Mouse (Mus musculus) mature B cell (primary cell): ENCODE data around the gene Il1r1.

Experiments used
- in situ Hi-C: fragments of 300-500 bp; cut with MboI; formaldehyde crosslinking; loops from 2 replicates; pipeline ENCODE4 v1.14.3; 2019

Il1r1 gene

GRCm38 (mm10) chr1:40224539-40225284, at the start of gene Il1r1:
Gene Il1r1 (plus strand): TSS chr1:40225080.
- in situ Hi-C loops, result no loop called here

- in situ Hi-C loops, result loop anchor here (5.0 kb wide), 1 partner anchor 38 kb away; no protein-coding TSS in a partner anchor
Observed at GRCm38 (mm10) chr1:40175123-40175522, 49.8 kb upstream of the Il1r1 start.

- in situ Hi-C loops, result loop anchor here (5.0 kb wide), 1 partner anchor 38 kb away; no protein-coding TSS in a partner anchor
Observed at GRCm38 (mm10) chr1:40175797-40176196, 49.1 kb upstream of the Il1r1 start.

- in situ Hi-C loops, result loop anchor here (5.0 kb wide), 1 partner anchor 42 kb away; no protein-coding TSS in a partner anchor
Observed at GRCm38 (mm10) chr1:40179031-40179430, 45.8 kb upstream of the Il1r1 start.

- in situ Hi-C loops, result loop anchor here (5.0 kb wide), 1 partner anchor 42 kb away; no protein-coding TSS in a partner anchor
Observed at GRCm38 (mm10) chr1:40179493-40179892, 45.4 kb upstream of the Il1r1 start.

- in situ Hi-C loops, result no loop called here
Observed at GRCm38 (mm10) chr1:40180861-40181260, 44.0 kb upstream of the Il1r1 start.

- in situ Hi-C loops, result no loop called here
Observed at GRCm38 (mm10) chr1:40181716-40182115, 43.2 kb upstream of the Il1r1 start.

- in situ Hi-C loops, result no loop called here
Observed at GRCm38 (mm10) chr1:40183410-40183809, 41.5 kb upstream of the Il1r1 start.

GRCm38 (mm10) chr1:40187961-40188360, 36.9 kb upstream of the Il1r1 start:
- in situ Hi-C loops, result no loop called here

GRCm38 (mm10) chr1:40190025-40190424, 34.9 kb upstream of the Il1r1 start:
- in situ Hi-C loops, result no loop called here

GRCm38 (mm10) chr1:40190837-40191236, 34.0 kb upstream of the Il1r1 start:
- in situ Hi-C loops, result no loop called here

GRCm38 (mm10) chr1:40194279-40194678, 30.6 kb upstream of the Il1r1 start:
- in situ Hi-C loops, result no loop called here

GRCm38 (mm10) chr1:40213337-40214159, 11.3 kb upstream of the Il1r1 start:
- in situ Hi-C loops, result no loop called here

- in situ Hi-C loops, result no loop called here
Observed at GRCm38 (mm10) chr1:40217521-40217920, 7.4 kb upstream of the Il1r1 start.

GRCm38 (mm10) chr1:40218603-40219002, 6.3 kb upstream of the Il1r1 start:
- in situ Hi-C loops, result no loop called here

- in situ Hi-C loops, result no loop called here
Observed at GRCm38 (mm10) chr1:40220549-40220948, 4.3 kb upstream of the Il1r1 start.

GRCm38 (mm10) chr1:40221864-40222263, 3.0 kb upstream of the Il1r1 start:
- in situ Hi-C loops, result no loop called here

GRCm38 (mm10) chr1:40222680-40223079, 2.2 kb upstream of the Il1r1 start:
- in situ Hi-C loops, result no loop called here

GRCm38 (mm10) chr1:40223591-40223990, 1.3 kb upstream of the Il1r1 start:
- in situ Hi-C loops, result no loop called here

GRCm38 (mm10) chr1:40225580-40225979, 700 bp downstream of the Il1r1 start:
- in situ Hi-C loops, result no loop called here

- in situ Hi-C loops, result no loop called here
Observed at GRCm38 (mm10) chr1:40229033-40229432, 4.2 kb downstream of the Il1r1 start.

GRCm38 (mm10) chr1:40229771-40230280, 4.9 kb downstream of the Il1r1 start:
- in situ Hi-C loops, result no loop called here

GRCm38 (mm10) chr1:40230336-40230735, 5.5 kb downstream of the Il1r1 start:
- in situ Hi-C loops, result no loop called here
